Mouse (Mus musculus) intestine, embryonic 16.5 days (tissue): ENCODE results near the gene Coro1b. TPM values are rescaled to one million over a fixed set of nuclear protein-coding genes. Genes with fewer than 3 reads are reported as not detected.

Experiments used
- ATAC-seq: fragments of 200-750 bp; cut with Nextera tagmentation; 2 replicates; pipeline ENCODE4 v1.8.0; 2017; ENCODE audit warnings: moderate TSS enrichment, moderate library complexity
- H3K27ac ChIP-seq: fragments of 300-500 bp; sonication (generic); 2 replicates; pipeline ENCODE4 v1.5.1; 2014; ENCODE audit warnings: mild to moderate bottlenecking, low read length
- H3K27me3 ChIP-seq: fragments of 300-500 bp; sonication (generic); replicated peaks from 2 replicates; pipeline ENCODE4 v1.6.1; 2014; ENCODE audit warnings: low read length, control low read depth, mixed read lengths; ENCODE audit not compliant: control insufficient read depth, insufficient read depth
- H3K36me3 ChIP-seq: fragments of 300-500 bp; sonication (generic); 2 replicates; pipeline ENCODE4 v1.6.1; 2014; ENCODE audit warnings: low read length, control low read depth; ENCODE audit not compliant: control insufficient read depth, insufficient read depth
- H3K4me1 ChIP-seq: fragments of 300-500 bp; sonication (generic); 2 replicates; pipeline ENCODE4 v1.6.1; 2014; ENCODE audit warnings: low read length, control low read depth, mixed read lengths; ENCODE audit not compliant: control insufficient read depth, insufficient read depth
- H3K4me2 ChIP-seq: fragments of 300-500 bp; sonication (generic); 2 replicates; pipeline ENCODE4 v1.6.1; 2014; ENCODE audit warnings: low read depth, low read length, control low read depth
- H3K4me3 ChIP-seq: fragments of 300-500 bp; sonication (generic); 2 replicates; pipeline ENCODE4 v1.5.1; 2014; ENCODE audit warnings: mild to moderate bottlenecking, low read length
- H3K9ac ChIP-seq: fragments of 300-500 bp; sonication (generic); 2 replicates; pipeline ENCODE4 v1.6.1; 2014; ENCODE audit warnings: low read depth, low read length
- H3K9me3 ChIP-seq: fragments of 300-500 bp; sonication (generic); 2 replicates; pipeline ENCODE4 v1.6.1; 2016; ENCODE audit warnings: low read length, control low read depth; ENCODE audit not compliant: control insufficient read depth
- WGBS: fragments of 180-500 bp; shearing (Covaris S2); extraction: QIAGEN DNeasy Blood & Tissue Kit; methylation state at CpG from one replicate; pipeline ENCODE4 v1.1.7; 2014; 5-methylcytosine and 5-hydroxymethylcytosine counted together
- polyA plus RNA-seq: library from polyadenylated mRNA; unstranded; fragments of >200 nt; fragmentation: Nextera tagmentation; extraction: Ambion mirVana; gene quantifications from 2 replicates; pipeline ENCODE4 v1.2.1, GENCODE M21; 2015

The Coro1b gene
- polyA plus RNA-seq, 1 experiment from 2014 or later = 264 TPM

- 0 out of 2 replicates have a peak overlapping the region, but pooled peaks have one; percentile 0 for H3K9ac ChIP-seq
- peak; percentile 3 for ATAC-seq
- no peak overlapping the region for H3K4me2 ChIP-seq
- H3K4me1 ChIP-seq = peaks cover 47% of the 10 kb centered on the region
- no peaks in the 10 kb centered on the region for H3K9me3 ChIP-seq
- no peak overlapping the region for H3K4me3 ChIP-seq
- WGBS = 17% methylated on average over 5 of the region's 5 CpGs
- H3K27me3 ChIP-seq = no peaks in the 10 kb centered on the region
- H3K27ac ChIP-seq = peak overlapping the region; percentile 38
- peaks cover 23% of the 10 kb centered on the region; the same call in 1 of the 2 replicates for H3K36me3 ChIP-seq
Measured at GRCm38 (mm10) chr19:4196548-4196947, 48.1 kb downstream of the Coro1b start.

- H3K4me3 ChIP-seq = no peak overlapping the region
- 0 out of 2 replicates have a peak overlapping the region, but pooled peaks have one; percentile 0 for H3K9ac ChIP-seq
- no peaks in the 10 kb centered on the region for H3K27me3 ChIP-seq
- 66% methylated on average over 3 of the region's 3 CpGs for WGBS
- H3K4me1 ChIP-seq = peaks cover 46% of the 10 kb centered on the region
- H3K9me3 ChIP-seq = no peaks in the 10 kb centered on the region
- no peak overlapping the region for H3K4me2 ChIP-seq
- ATAC-seq = no peak
- H3K36me3 ChIP-seq = peaks cover 23% of the 10 kb centered on the region; the same call in 1 of the 2 replicates
- peak overlapping the region; percentile 38; the same call in 1 of the 2 replicates for H3K27ac ChIP-seq
Measured at GRCm38 (mm10) chr19:4197180-4197579, 48.8 kb downstream of the Coro1b start.

GRCm38 (mm10) chr19:4201291-4201909 is 53.0 kb downstream of the Coro1b start, which contains the start of gene Rad9a:
Rad9a (minus strand) TSS chr19:4201662.
- WGBS = under 1% methylated on average over 34 of the region's 34 CpGs
- no peaks in the 10 kb centered on the region for H3K27me3 ChIP-seq
- H3K4me1 ChIP-seq = peaks cover 22% of the 10 kb centered on the region
- peak within 1 kb of the TSS; percentile 74 for H3K27ac ChIP-seq
- ATAC-seq = peak; percentile 86
- peak within 1 kb of the TSS; percentile 85 for H3K9ac ChIP-seq
- H3K4me3 ChIP-seq = peak within 1 kb of the TSS; percentile 78
- no peaks in the 10 kb centered on the region for H3K9me3 ChIP-seq
- peak within 1 kb of the TSS; percentile 99 for H3K4me2 ChIP-seq
- H3K36me3 ChIP-seq = 0 out of 2 replicates have a peak, but pooled peaks cover 6% of the 10 kb centered on the region

- Histone ChIP-seq H3K9ac (peak overlapping the region; percentile 85), H3K4me2 (peak overlapping the region; percentile 99), H3K4me1 (peaks cover 15% of the 10 kb centered on the region), H3K9me3 (no peaks in the 10 kb centered on the region), H3K4me3 (peak overlapping the region; percentile 78), H3K27me3 (no peaks in the 10 kb centered on the region), H3K36me3 (0 out of 2 replicates have a peak, but pooled peaks cover 6% of the 10 kb centered on the region), H3K27ac (no peak overlapping the region; the same call in 1 of the 2 replicates)
- ATAC-seq = 0 out of 2 replicates have a peak, but pooled peaks have one; percentile 5
- WGBS = 31% methylated on average over 7 of the region's 7 CpGs
Measured at GRCm38 (mm10) chr19:4202149-4202548, 53.7 kb downstream of the Coro1b start.

- H3K9me3 ChIP-seq = no peaks in the 10 kb centered on the region
- H3K4me1 ChIP-seq = peaks cover 12% of the 10 kb centered on the region
- ATAC-seq = no peak
- no peak overlapping the region for H3K4me2 ChIP-seq
- H3K36me3 ChIP-seq = 0 out of 2 replicates have a peak, but pooled peaks cover 2% of the 10 kb centered on the region
- WGBS = 60% methylated on average over 3 of the region's 3 CpGs
- H3K27ac ChIP-seq = no peak overlapping the region
- no peak overlapping the region for H3K4me3 ChIP-seq
- no peak overlapping the region for H3K9ac ChIP-seq
- no peaks in the 10 kb centered on the region for H3K27me3 ChIP-seq
Measured at GRCm38 (mm10) chr19:4203148-4203547, 54.7 kb downstream of the Coro1b start.

Other genes starting within 250 kb of the Coro1b start
- 73.3 and 84.5 TPM in 2 replicates for gene Tcirg1, start 241.5 kb upstream of the Coro1b start, polyA plus RNA-seq
- gene Ndufs8, start 235.8 kb upstream of the Coro1b start, polyA plus RNA-seq = 412 and 424 TPM in 2 replicates
- gene Aldh3b1, start 218.8 kb upstream of the Coro1b start, polyA plus RNA-seq = 4.2 TPM in 2 replicates
- gene Unc93b1, start 213.4 kb upstream of the Coro1b start, polyA plus RNA-seq = 27.0 and 29.8 TPM in 2 replicates
- not detected in 2 replicates for gene Aldh3b3, start 190.0 kb upstream of the Coro1b start, polyA plus RNA-seq
- 0.61 and 1.2 TPM in 2 replicates for gene Aldh3b2, start 176.3 kb upstream of the Coro1b start, polyA plus RNA-seq
- gene Acy3, start 162.0 kb upstream of the Coro1b start, polyA plus RNA-seq = 16.9 and 20.1 TPM in 2 replicates
- gene Tbx10, start 155.9 kb upstream of the Coro1b start, polyA plus RNA-seq = 0.73 and 0.83 TPM in 2 replicates
- gene Nudt8, start 148.0 kb upstream of the Coro1b start, polyA plus RNA-seq = 40.9 and 41.0 TPM in 2 replicates
- gene Gm49405, start 148.0 kb upstream of the Coro1b start, polyA plus RNA-seq = 2.0 and 2.4 TPM in 2 replicates
- gene Doc2g, start 145.3 kb upstream of the Coro1b start, polyA plus RNA-seq = 2.4 and 3.4 TPM in 2 replicates
- gene Ndufv1, start 135.8 kb upstream of the Coro1b start, polyA plus RNA-seq = 299 and 309 TPM in 2 replicates
- gene Gstp1, start 110.6 kb upstream of the Coro1b start, polyA plus RNA-seq = 1,107 and 1,114 TPM in 2 replicates
- 33.6 and 65.0 TPM in 2 replicates for gene Gstp2, start 102.6 kb upstream of the Coro1b start, polyA plus RNA-seq
- gene Gstp3, start 89.0 kb upstream of the Coro1b start, polyA plus RNA-seq = 15.1 and 18.1 TPM in 2 replicates
- 2.1 and 3.1 TPM in 2 replicates for gene Cabp2, start 67.0 kb upstream of the Coro1b start, polyA plus RNA-seq
- gene Cdk2ap2, start 51.4 kb upstream of the Coro1b start, polyA plus RNA-seq = 159 TPM in 2 replicates
- gene Pitpnm1, start 48.6 kb upstream of the Coro1b start, polyA plus RNA-seq = 17.5 and 19.7 TPM in 2 replicates
- gene Aip, start 22.8 kb upstream of the Coro1b start, polyA plus RNA-seq = 78.4 and 81.2 TPM in 2 replicates
- gene Gpr152, start 8.8 kb upstream of the Coro1b start, polyA plus RNA-seq = 0.04 TPM in 1 of 2 replicates, not detected in the other
- 0.11 and 0.20 TPM in 2 replicates for gene Cabp4, start 4.6 kb upstream of the Coro1b start, polyA plus RNA-seq
- gene Ptprcap, start 5.0 kb downstream of the Coro1b start, polyA plus RNA-seq = 5.8 and 6.7 TPM in 2 replicates
- gene Rps6kb2, start 14.7 kb downstream of the Coro1b start, polyA plus RNA-seq = 43.9 and 49.7 TPM in 2 replicates
- 1.3 and 1.4 TPM in 2 replicates for gene Carns1, start 26.9 kb downstream of the Coro1b start, polyA plus RNA-seq
- gene Tbc1d10c, start 42.7 kb downstream of the Coro1b start, polyA plus RNA-seq = 3.6 and 4.0 TPM in 2 replicates
- 759 and 799 TPM in 2 replicates for gene Ppp1ca, start 43.4 kb downstream of the Coro1b start, polyA plus RNA-seq
- 31.7 and 34.2 TPM in 2 replicates for gene Rad9a, start 53.0 kb downstream of the Coro1b start, polyA plus RNA-seq
- gene Clcf1, start 65.6 kb downstream of the Coro1b start, polyA plus RNA-seq = 5.9 TPM in 2 replicates
- not detected in 2 replicates for gene AC109138.7, start 65.7 kb downstream of the Coro1b start, polyA plus RNA-seq
- gene Pold4, start 83.3 kb downstream of the Coro1b start, polyA plus RNA-seq = 46.7 and 52.9 TPM in 2 replicates
- 31.8 and 33.6 TPM in 2 replicates for gene Ssh3, start 120.6 kb downstream of the Coro1b start, polyA plus RNA-seq
- 4.1 and 4.6 TPM in 2 replicates for gene Ankrd13d, start 134.5 kb downstream of the Coro1b start, polyA plus RNA-seq
- gene Grk2, start 157.6 kb downstream of the Coro1b start, polyA plus RNA-seq = 15.3 and 15.4 TPM in 2 replicates
- gene Kdm2a, start 249.7 kb downstream of the Coro1b start, polyA plus RNA-seq = 31.4 and 34.8 TPM in 2 replicates